Mouse (Mus musculus): ENCODE measurements around the gene Vmn1r232. TPM values are rescaled to one million over a fixed set of nuclear protein-coding genes. Genes with fewer than 3 reads are reported as not detected.

Gene Vmn1r232
- polyA plus RNA-seq, 1 experiment from 2014 or later = not detected

DNA sequence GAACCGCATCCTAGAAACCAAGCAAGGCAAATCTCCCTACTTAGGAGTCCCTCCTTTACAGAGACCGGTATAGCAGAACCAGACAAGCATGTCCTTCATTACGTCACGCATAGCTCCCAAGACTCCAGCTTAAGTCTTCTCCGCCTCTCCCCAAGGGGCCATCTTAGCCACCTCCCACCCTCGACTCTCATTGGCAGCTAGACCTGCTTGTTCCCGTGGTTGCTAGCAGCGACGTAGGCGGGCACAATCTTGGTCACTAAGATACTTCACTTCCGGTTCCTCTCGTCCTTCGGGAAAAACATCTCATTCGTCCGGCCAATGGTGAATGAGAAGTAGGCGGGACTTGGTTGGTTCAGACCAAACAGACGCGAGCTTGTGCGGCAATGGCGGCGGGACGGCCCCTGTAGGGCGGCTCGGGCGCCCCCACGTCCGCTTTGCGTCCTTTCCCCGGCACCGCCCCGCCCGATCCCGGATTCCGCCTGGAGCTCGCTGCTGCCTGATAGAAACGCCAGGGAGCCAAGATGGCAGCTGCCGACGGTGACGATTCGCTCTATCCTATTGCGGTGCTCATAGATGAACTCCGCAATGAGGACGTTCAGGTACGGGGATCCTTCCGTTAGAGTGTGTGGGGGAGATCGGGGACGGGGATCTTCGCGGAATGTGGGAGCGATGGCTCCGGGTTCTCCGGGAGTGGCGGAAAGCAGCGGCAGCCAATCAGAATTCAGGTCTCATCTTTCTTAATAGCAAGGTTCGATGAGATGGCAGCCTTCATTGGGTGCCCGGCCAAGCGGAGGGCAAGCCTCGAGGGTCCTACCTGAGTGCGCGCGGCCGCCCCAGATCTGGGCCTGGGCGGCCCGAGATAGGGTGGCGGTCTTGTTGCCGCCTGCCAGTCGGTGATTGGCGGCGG is 25.7 kb upstream of the Vmn1r232 start, which contains the start of gene Ppp2r1a:
Gene Ppp2r1a (plus strand): TSS at position 327 of the 907 bp plus-strand sequence.
- peak; percentile 99 for ATAC-seq
- Histone ChIP-seq H3K9me3 (ENCODE audit: control insufficient read depth) (no peaks in the 10 kb centered on the region), H3K4me3 (ENCODE audit: low read depth, low read length) (peak within 1 kb of the TSS; percentile 91), H3K4me2 (replicated peaks; ENCODE audit: low read depth) (peak within 1 kb of the TSS; percentile 79), H3K36me3 (ENCODE audit: control insufficient read depth, insufficient read depth) (0 out of 2 replicates have a peak, but pooled peaks cover 3% of the 10 kb centered on the region), H3K27me3 (replicated peaks; ENCODE audit: control insufficient read depth, insufficient read depth, low read length) (no peaks in the 10 kb centered on the region), H3K4me1 (replicated peaks; ENCODE audit: control insufficient read depth, insufficient read depth, low read length) (peaks cover 5% of the 10 kb centered on the region; the same call in 1 of the 2 replicates), H3K9ac (ENCODE audit: low read depth, low read length) (peak within 1 kb of the TSS; percentile 80), H3K27ac (ENCODE audit: low read depth, low read length) (peak within 1 kb of the TSS; percentile 95)
- TF ChIP-seq CTCF (IDR thresholded peaks at IDR 0.05; ENCODE audit: low read depth) = peak; percentile 18; the same call in 1 of the 2 replicates
- under 1% methylated on average over 69 of the region's 69 CpGs for WGBS

DNA sequence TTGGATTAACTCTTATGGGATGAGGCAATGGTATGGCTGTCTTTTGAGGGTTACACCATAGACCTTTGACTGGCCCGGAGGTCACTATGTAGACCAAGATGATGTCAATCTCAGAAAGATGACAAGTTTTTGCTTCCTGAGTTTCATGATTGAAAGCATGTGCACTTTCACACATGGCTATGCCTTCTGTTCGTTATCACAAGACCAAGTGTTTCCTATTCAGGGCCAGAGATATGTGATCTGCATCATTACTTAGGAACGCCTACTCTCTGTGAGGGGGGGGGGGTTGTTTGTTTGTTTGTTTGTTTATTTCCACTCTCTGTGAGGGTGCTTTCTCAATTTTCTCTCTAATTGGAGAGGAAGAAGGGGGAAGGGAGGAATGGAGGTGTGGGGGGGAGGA is 24.7 kb upstream of the Vmn1r232 start:
- Histone ChIP-seq H3K36me3 (ENCODE audit: control insufficient read depth, insufficient read depth) (no peaks in the 10 kb centered on the region), H3K27ac (ENCODE audit: low read depth, low read length) (peak overlapping the region; percentile 95), H3K4me3 (ENCODE audit: low read depth, low read length) (peak overlapping the region; percentile 91), H3K9ac (ENCODE audit: low read depth, low read length) (peak overlapping the region; percentile 62; the same call in 1 of the 2 replicates), H3K4me1 (replicated peaks; ENCODE audit: control insufficient read depth, insufficient read depth, low read length) (peaks cover 5% of the 10 kb centered on the region; the same call in 1 of the 2 replicates), H3K27me3 (replicated peaks; ENCODE audit: control insufficient read depth, insufficient read depth, low read length) (no peaks in the 10 kb centered on the region), H3K9me3 (ENCODE audit: control insufficient read depth) (no peaks in the 10 kb centered on the region), H3K4me2 (replicated peaks; ENCODE audit: low read depth) (peak overlapping the region; percentile 79)
- TF ChIP-seq CTCF (IDR thresholded peaks at IDR 0.05; ENCODE audit: low read depth) = no peak
- ATAC-seq = no peak
- 42% methylated on average over 3 of the region's 3 CpGs for WGBS

DNA sequence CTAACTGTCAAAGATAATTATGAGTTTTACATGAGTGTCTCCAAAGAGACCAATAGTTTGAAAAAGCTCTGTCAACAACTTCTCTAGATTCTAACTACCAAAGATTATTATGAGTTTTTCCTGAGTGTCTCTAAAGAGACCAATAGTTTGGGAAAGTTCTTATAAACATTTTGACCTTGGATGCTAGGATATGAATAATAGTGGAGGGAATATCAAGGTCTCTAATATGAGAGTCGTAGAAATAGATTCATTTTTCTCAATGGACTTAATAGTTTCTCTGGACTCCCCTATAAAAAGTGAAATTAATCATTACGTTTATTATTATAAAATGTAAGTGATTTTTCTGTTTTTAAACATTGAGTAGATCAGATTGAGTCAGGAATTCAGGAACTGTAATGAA is 14.5 kb downstream of the Vmn1r232 start, which contains the start of gene Vmn1r231:
Gene Vmn1r231 (minus strand): TSS at position 101 of the 400 bp plus-strand sequence.
- 57% methylated on average over 2 of the region's 2 CpGs for WGBS
- no peak within 1 kb of the TSS for H3K4me3 ChIP-seq (ENCODE audit: low read depth, low read length)
- no peaks in the 10 kb centered on the region for H3K36me3 ChIP-seq (ENCODE audit: control insufficient read depth, insufficient read depth)
- H3K4me1 ChIP-seq (replicated peaks; ENCODE audit: control insufficient read depth, insufficient read depth, low read length) = no peaks in the 10 kb centered on the region
- ATAC-seq = no peak
- no peak within 1 kb of the TSS for H3K4me2 ChIP-seq (replicated peaks; ENCODE audit: low read depth)
- no peaks in the 10 kb centered on the region for H3K27me3 ChIP-seq (replicated peaks; ENCODE audit: control insufficient read depth, insufficient read depth, low read length)
- no peak for TF ChIP-seq CTCF (IDR thresholded peaks at IDR 0.05; ENCODE audit: low read depth)
- H3K9me3 ChIP-seq (ENCODE audit: control insufficient read depth) = no peaks in the 10 kb centered on the region
- H3K27ac ChIP-seq (ENCODE audit: low read depth, low read length) = no peak within 1 kb of the TSS
- no peak within 1 kb of the TSS for H3K9ac ChIP-seq (ENCODE audit: low read depth, low read length)

Other genes starting within 250 kb of the Vmn1r232 start
- gene Vmn1r226, start 236.9 kb downstream of the Vmn1r232 start, polyA plus RNA-seq (2015; fragmentation: Nextera tagmentation; extraction: Ambion mirVana) = not detected in 2 replicates
- gene Vmn1r227, start 189.9 kb downstream of the Vmn1r232 start, polyA plus RNA-seq (2015; fragmentation: Nextera tagmentation; extraction: Ambion mirVana) = not detected in 2 replicates
- gene Vmn1r228, start 133.6 kb downstream of the Vmn1r232 start, polyA plus RNA-seq (2015; fragmentation: Nextera tagmentation; extraction: Ambion mirVana) = not detected in 2 replicates
- gene Vmn1r229, start 108.2 kb downstream of the Vmn1r232 start, polyA plus RNA-seq (2015; fragmentation: Nextera tagmentation; extraction: Ambion mirVana) = not detected in 2 replicates
- gene Vmn1r230, start 79.3 kb downstream of the Vmn1r232 start, polyA plus RNA-seq (2015; fragmentation: Nextera tagmentation; extraction: Ambion mirVana) = not detected in 2 replicates
- gene Vmn1r231, start 14.6 kb downstream of the Vmn1r232 start, polyA plus RNA-seq (2015; fragmentation: Nextera tagmentation; extraction: Ambion mirVana) = not detected in 2 replicates
- gene Ppp2r1a, start 25.6 kb upstream of the Vmn1r232 start, polyA plus RNA-seq (2015; fragmentation: Nextera tagmentation; extraction: Ambion mirVana) = 172 and 178 TPM in 2 replicates
- not detected in 2 replicates for gene Vmn1r233, start 76.8 kb upstream of the Vmn1r232 start, polyA plus RNA-seq (2015; fragmentation: Nextera tagmentation; extraction: Ambion mirVana)
- 5.8 and 7.9 TPM in 2 replicates for gene Zfp160, start 89.2 kb upstream of the Vmn1r232 start, polyA plus RNA-seq (2015; fragmentation: Nextera tagmentation; extraction: Ambion mirVana)

Measured in intestine, postnatal 0 days (tissue).